Mouse (Mus musculus) kidney, adult 2 months (tissue): ENCODE results near the gene Eef1akmt1.

Experiments used
- CTCF ChIP-seq: fragments of 200-500 bp; conservative IDR thresholded peaks from 2 replicates; pipeline ENCODE4 v1.5.1; 2011; ENCODE audit warnings: low read depth, mild to moderate bottlenecking, control low read depth, low read length, moderate library complexity, mixed read lengths; ENCODE audit not compliant: insufficient read depth, insufficient read length
- POLR2A ChIP-seq: fragments of 200-500 bp; IDR thresholded peaks from one replicate; pipeline ENCODE4 v1.6.1; 2011; ENCODE audit warnings: low read depth, low read length, control low read depth

- TF ChIP-seq CTCF (no peak), POLR2A (no peak)
Observed at GRCm38 (mm10) chr14:57537261-57538015, 34.0 kb downstream of the Eef1akmt1 start.
